8 mouse cellular contexts compared by ENCODE assay signal in the genomic region with DNA sequence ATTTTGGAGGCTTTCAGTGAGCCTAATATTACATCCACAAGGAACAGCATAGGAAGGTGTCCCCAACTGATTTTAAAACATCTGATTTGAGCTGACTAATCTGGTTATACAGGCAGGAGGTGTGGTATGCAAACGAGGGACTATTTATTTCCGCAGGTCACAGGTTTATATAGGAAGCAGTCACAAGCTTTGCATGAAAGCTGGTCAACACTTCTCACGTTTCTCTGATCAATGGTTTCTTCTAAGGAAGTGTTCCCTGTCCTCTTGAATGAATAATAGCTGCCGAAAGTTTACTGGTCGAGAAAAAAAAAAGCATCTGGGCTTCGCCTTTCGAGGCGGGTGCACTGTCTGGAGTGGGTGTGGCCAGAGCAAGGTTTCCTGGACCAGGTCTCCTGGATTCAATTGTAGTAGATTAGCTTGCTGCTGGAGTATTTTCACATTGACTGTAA. TPM values are rescaled to one million over a fixed set of nuclear protein-coding genes. Genes with fewer than 3 reads are reported as not detected.
DNase-seq lines count a peak whose midpoint lies in the region; ATAC-seq and TF ChIP-seq lines count a peak whose summit lies in the region.

No protein-coding gene starts in this region.

- intact Hi-C loops in gastrocnemius, postnatal 36 days (cut with DNase I), result no loop called here

- TF ChIP-seq RAD21 in CH12.LX (IDR thresholded peaks at IDR 0.05; ENCODE audit: low read depth, low read length), result no peak

- peak overlapping the region; percentile 46 to 68 (median 56) for H3K4me3 ChIP-seq in CH12.LX (replicated peaks in 1 of 3; ENCODE audit: low read depth in 2 of 3, low read length in 2 of 3, poor library complexity in 1 of 3)
- peak overlapping the region; percentile 76 for H3K4me3 ChIP-seq in erythroblast, embryonic 14.5 days (replicated peaks)
- peak overlapping the region; percentile 83 for H3K4me3 ChIP-seq in liver, embryonic 12.5 days

- dilution Hi-C loops in CH12.LX (cut with MboI; ENCODE audit: extremely low pct_ligation_motif_present, extremely low pct_unique_long_range_greater_than_20kb, low sequenced_read_pairs), result no loop called here

- peaks cover 10 to 27% of the 10 kb centered on the region in 2 experiments for H3K36me3 ChIP-seq in CH12.LX (replicated peaks in 1 of 2; ENCODE audit: control insufficient read depth in 1 of 2, insufficient read depth in 1 of 2, low read length in 1 of 2)
- H3K36me3 ChIP-seq in erythroblast, embryonic 14.5 days (ENCODE audit: control insufficient read depth), result peaks cover 27% of the 10 kb centered on the region
- peaks cover 21% of the 10 kb centered on the region for H3K36me3 ChIP-seq in liver, embryonic 12.5 days

- H3K27ac ChIP-seq in CH12.LX (ENCODE audit: insufficient read depth, low read depth), result 0 out of 2 replicates have a peak overlapping the region, but pooled peaks have one; percentile 3
- no peak overlapping the region for H3K27ac ChIP-seq in liver, embryonic 12.5 days

- DNase-seq in 416B (ENCODE audit: low read depth) (peak; percentile 65), CH12.LX (ENCODE audit: extremely low read depth) (peak; percentile 87)
- DNase-seq in hindlimb bud, embryonic 11.5 days (ENCODE audit: extremely low spot score, low read depth, low spot score), result peak; percentile 12
- DNase-seq in naive thymus-derived CD4-positive, alpha-beta T cell, adult 2 months (ENCODE audit: low read depth), result peak; percentile 54
- DNase-seq in gastrocnemius, postnatal 36 days, result no peak
- DNase-seq in right cerebral cortex, postnatal 14 days, result no peak

- no peaks in the 10 kb centered on the region for H3K79me2 ChIP-seq in CH12.LX (replicated peaks; ENCODE audit: control insufficient read depth, extremely low read depth, insufficient read depth, poor library complexity, severe bottlenecking)

- TF ChIP-seq CTCF in CH12.LX (conservative IDR thresholded peaks at IDR 0.05 in 1 of 2, IDR thresholded peaks at IDR 0.05 in 1 of 2; ENCODE audit: low read depth in 2 of 2, low read length in 2 of 2), result no peak

- 10% methylated on average over 8 of the region's 8 CpGs for WGBS in liver, embryonic 12.5 days (ENCODE audit: insufficient replicate concordance)

- H3K4me2 ChIP-seq in CH12.LX (ENCODE audit: insufficient read depth, low read depth, poor library complexity, severe bottlenecking), result peak overlapping the region; percentile 76
- H3K4me2 ChIP-seq in liver, embryonic 12.5 days, result peak overlapping the region; percentile 99

- ATAC-seq in liver, embryonic 12.5 days, result 0 out of 2 replicates have a peak, but pooled peaks have one; percentile 36

- in situ Hi-C loops in CH12.LX (cut with MboI; ENCODE audit: low pct_ligation_motif_present, low pct_unique_long_range_greater_than_20kb, low sequenced_read_pairs), result no loop called here

- TF ChIP-seq EP300 in CH12.LX (IDR thresholded peaks at IDR 0.05; ENCODE audit: low read length), result no peak

- peaks cover 8% of the 10 kb centered on the region for H3K27me3 ChIP-seq in CH12.LX (replicated peaks)
- peaks cover 21% of the 10 kb centered on the region for H3K27me3 ChIP-seq in erythroblast, embryonic 14.5 days (ENCODE audit: control insufficient read depth)
- H3K27me3 ChIP-seq in liver, embryonic 12.5 days (replicated peaks), result peaks cover 8% of the 10 kb centered on the region; the same call in 1 of the 2 replicates

- no peak overlapping the region for H3K9ac ChIP-seq in CH12.LX (ENCODE audit: insufficient read depth, low read depth)
- H3K9ac ChIP-seq in liver, embryonic 12.5 days, result peak overlapping the region; percentile 74

- H3K4me1 ChIP-seq in CH12.LX (ENCODE audit: control insufficient read depth in 1 of 2, insufficient read depth in 2 of 2), result peaks cover 0 to 14% of the 10 kb centered on the region in 2 experiments; a peak in 2 of 4 replicates
- peaks cover 22% of the 10 kb centered on the region for H3K4me1 ChIP-seq in erythroblast, embryonic 14.5 days (ENCODE audit: control insufficient read depth)
- H3K4me1 ChIP-seq in liver, embryonic 12.5 days, result peaks cover 25% of the 10 kb centered on the region

- H3K9me3 ChIP-seq in CH12.LX (replicated peaks; ENCODE audit: low read length), result no peaks in the 10 kb centered on the region
- H3K9me3 ChIP-seq in erythroblast, embryonic 14.5 days (ENCODE audit: control insufficient read depth, low read length), result no peaks in the 10 kb centered on the region
- no peaks in the 10 kb centered on the region for H3K9me3 ChIP-seq in liver, embryonic 12.5 days (replicated peaks)

- TF ChIP-seq POLR2A in CH12.LX (IDR thresholded peaks at IDR 0.05; ENCODE audit: low read depth, low read length), result no peak

TF ChIP-seq in CH12.LX, 34 proteins besides CTCF, POLR2A, EP300 and RAD21:
- TF ChIP-seq SMC3 (IDR thresholded peaks at IDR 0.05; ENCODE audit: low read depth, low read length), result no peak
- TF ChIP-seq MAZ (IDR thresholded peaks at IDR 0.05; ENCODE audit: low read depth, low read length), result no peak
- no peak for TF ChIP-seq PAX5 (IDR thresholded peaks at IDR 0.05; ENCODE audit: low read length)
- peak; percentile 67; the same call in 1 of the 2 replicates for TF ChIP-seq ETS1 (conservative IDR thresholded peaks at IDR 0.05; ENCODE audit: low read depth, low read length)
- peak; percentile 66 for TF ChIP-seq HCFC1 (IDR thresholded peaks at IDR 0.05; ENCODE audit: low read depth, low read length)
- TF ChIP-seq UBTF (IDR thresholded peaks at IDR 0.05; ENCODE audit: low read depth, low read length), result no peak
- TF ChIP-seq NRF1 (IDR thresholded peaks at IDR 0.05; ENCODE audit: low read depth, low read length), result no peak
- no peak for TF ChIP-seq JUN (IDR thresholded peaks at IDR 0.05; ENCODE audit: insufficient read depth, low read depth, low read length)
- TF ChIP-seq USF2 (conservative IDR thresholded peaks at IDR 0.05; ENCODE audit: low read depth, low read length), result no peak
- 0 out of 2 replicates have a peak, but pooled peaks have one; percentile 51 for TF ChIP-seq POLR2AphosphoS2 (IDR thresholded peaks at IDR 0.05; ENCODE audit: low read depth, low read length)
- TF ChIP-seq TCF12 (IDR thresholded peaks at IDR 0.05; ENCODE audit: low read depth, low read length), result no peak
- no peak for TF ChIP-seq JUND (conservative IDR thresholded peaks at IDR 0.05; ENCODE audit: low read depth, low read length)
- TF ChIP-seq NELFE (IDR thresholded peaks at IDR 0.05; ENCODE audit: low read depth, low read length), result no peak
- peak; percentile 49; the same call in 1 of the 2 replicates for TF ChIP-seq SIN3A (IDR thresholded peaks at IDR 0.05; ENCODE audit: low read length)
- no peak for TF ChIP-seq MEF2A (IDR thresholded peaks at IDR 0.05; ENCODE audit: borderline replicate concordance, low read depth, low read length)
- no peak for TF ChIP-seq ZKSCAN1 (IDR thresholded peaks at IDR 0.05; ENCODE audit: borderline replicate concordance, low read depth, low read length)
- TF ChIP-seq MAFK (IDR thresholded peaks at IDR 0.05; ENCODE audit: insufficient replicate concordance, low read length), result no peak
- TF ChIP-seq ZMIZ1 (IDR thresholded peaks at IDR 0.05; ENCODE audit: low read depth, low read length), result no peak
- TF ChIP-seq MAX (IDR thresholded peaks at IDR 0.05; ENCODE audit: low read length), result no peak; the same call in 1 of the 2 replicates
- TF ChIP-seq KAT2A (IDR thresholded peaks at IDR 0.05; ENCODE audit: insufficient replicate concordance, low read length), result no peak
- TF ChIP-seq IRF4 (IDR thresholded peaks at IDR 0.05; ENCODE audit: low read depth, low read length), result 0 out of 2 replicates have a peak, but pooled peaks have one; percentile 36
- no peak for TF ChIP-seq E2F4 (IDR thresholded peaks at IDR 0.05; ENCODE audit: insufficient replicate concordance, low read depth, low read length)
- no peak for TF ChIP-seq ZC3H11A (IDR thresholded peaks at IDR 0.05; ENCODE audit: low read depth, low read length)
- TF ChIP-seq BHLHE40 (IDR thresholded peaks at IDR 0.05; ENCODE audit: low read depth, low read length), result peak; percentile 95
- no peak for TF ChIP-seq USF1 (IDR thresholded peaks at IDR 0.05; ENCODE audit: low read depth, low read length)
- peak; percentile 80 for TF ChIP-seq ZNF384 (IDR thresholded peaks at IDR 0.05; ENCODE audit: low read depth, low read length)
- TF ChIP-seq CHD1 (IDR thresholded peaks at IDR 0.05; ENCODE audit: low read depth, low read length), result no peak
- TF ChIP-seq CHD2 (IDR thresholded peaks at IDR 0.05; ENCODE audit: low read length), result no peak
- peak; percentile 86 for TF ChIP-seq TBP (conservative IDR thresholded peaks at IDR 0.05; ENCODE audit: low read depth, low read length)
- 0 out of 2 replicates have a peak, but pooled peaks have one; percentile 51 for TF ChIP-seq MYC (IDR thresholded peaks at IDR 0.05; ENCODE audit: low read depth, low read length)
- no peak for TF ChIP-seq RCOR1 (conservative IDR thresholded peaks at IDR 0.05; ENCODE audit: low read depth, low read length)
- no peak for TF ChIP-seq GABPA (IDR thresholded peaks at IDR 0.05; ENCODE audit: insufficient replicate concordance, low read depth, low read length)
- TF ChIP-seq MXI1 (IDR thresholded peaks at IDR 0.05; ENCODE audit: low read depth, low read length), result peak; percentile 21; the same call in 1 of the 2 replicates
- peak; percentile 65; the same call in 1 of the 2 replicates for TF ChIP-seq ELF1 (IDR thresholded peaks at IDR 0.05; ENCODE audit: low read depth, low read length)

RNA-seq across cellular contexts. Expression of a gene that starts 1.0 kb away (rescaled TPM):
- total RNA-seq in CH12.LX (2012; rRNA removed) (1.4 and 2.4 TPM in 2 replicates), CH12.LX (2014; rRNA removed) (0.73 and 0.97 TPM in 2 replicates)
- polyA plus RNA-seq in CH12.LX (2012; ENCODE audit: insufficient read length, low read depth), result 1.5 TPM in 2 replicates
- 0.02 and 0.03 TPM in 2 replicates for polyA plus RNA-seq in erythroblast, embryonic 14.5 days (2012)
- 2.4 and 2.7 TPM in 2 replicates for polyA plus RNA-seq in liver, embryonic 12.5 days (2016; fragmentation: Nextera tagmentation; extraction: Ambion mirVana)
- total RNA-seq in gastrocnemius, postnatal 36 days (2021), result 1 to 10 TPM; 3.9 to 5.3 TPM

Comparison
In these comparisons a context has a peak if more than half of its experiments do, and no peak if none do; other contexts are left out.
1. DNase-seq: peak in 416B (single experiment), CH12.LX (single experiment), hindlimb bud, embryonic 11.5 days (single experiment) and naive thymus-derived CD4-positive, alpha-beta T cell, adult 2 months (single experiment); none in gastrocnemius, postnatal 36 days (0 of 2) and right cerebral cortex, postnatal 14 days (single experiment).
2. Peak in every context shown above with its lines, with median percentiles within 50 percentile points of each other: H3K4me3 ChIP-seq.